ENCODE assay signal across 15 mouse cellular contexts in the genomic region with DNA sequence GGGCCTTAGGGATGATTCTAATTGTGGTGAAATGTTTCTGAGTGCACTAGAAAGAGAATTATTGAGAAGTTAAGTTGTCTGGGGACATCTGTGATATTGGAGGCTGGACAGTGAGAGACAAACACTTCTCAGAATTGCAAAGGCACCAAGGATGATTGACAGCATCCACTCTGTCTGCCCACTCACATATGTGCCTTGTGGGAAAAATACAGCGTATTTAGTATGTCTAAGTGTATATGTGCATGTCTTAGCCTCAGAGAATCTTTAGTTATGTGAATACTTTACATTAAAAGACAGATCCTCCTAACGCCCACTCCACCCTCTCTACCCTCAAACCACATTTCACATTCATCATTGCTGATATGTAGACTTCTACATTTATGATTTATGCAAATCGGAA.
"Had no signal": no experiment of that assay in that cellular context is flagged by ENCODE, and none has a peak within 500 bp of the region (broad histone marks: within the 10 kb centered on the region; RNA-seq: fewer than 3 reads in every experiment).

No protein-coding gene starts in this region.

- H3K4me1 ChIP-seq: neural tube, embryonic 15.5 days; stomach, embryonic 15.5 days had no signal

- H3K4me3 ChIP-seq: neural tube, embryonic 15.5 days; stomach, embryonic 15.5 days had no signal

- DNase-seq: retina, postnatal 1 day; right cerebral cortex, adult 18-20 months; right cerebral cortex, postnatal 14 days; right cerebral cortex, postnatal 25 days; right cerebral cortex, postnatal 4 days; spleen, adult 18-20 months; thymus, adult 18-20 months; thymus, adult 2 months; thymus, postnatal 14 days; thymus, postnatal 25 days; thymus, postnatal 36 days; thymus, postnatal 4 days had no signal

- H3K27me3 ChIP-seq: neural tube, embryonic 15.5 days; stomach, embryonic 15.5 days had no signal

- H3K9ac ChIP-seq: neural tube, embryonic 15.5 days; stomach, embryonic 15.5 days had no signal

- H3K4me2 ChIP-seq: neural tube, embryonic 15.5 days; stomach, embryonic 15.5 days had no signal

- H3K27ac ChIP-seq: neural tube, embryonic 15.5 days; stomach, embryonic 15.5 days; stomach, postnatal 0 days had no signal

- H3K9me3 ChIP-seq: neural tube, embryonic 15.5 days; stomach, embryonic 15.5 days had no signal

- H3K36me3 ChIP-seq: neural tube, embryonic 15.5 days; stomach, embryonic 15.5 days had no signal
